Mouse (Mus musculus) G1E (cell line): ENCODE data around the gene Dbh. TPM values are rescaled to one million over a fixed set of nuclear protein-coding genes. Genes with fewer than 3 reads are reported as not detected.

Source experiments
- ATAC-seq: 2 replicates; pipeline ENCODE4 v1.8.0; 2016; ENCODE audit warnings: mild to moderate bottlenecking; ENCODE audit not compliant: insufficient number of reproducible peaks, poor library complexity, low FRiP score, severe bottlenecking; ENCODE audit errors: extremely low read depth
- DNase-seq: peaks from one replicate; pipeline ENCODE4 v3.0.0; 2012; ENCODE audit warnings: low spot score
- H3K27me3 ChIP-seq: 2 replicates; pipeline ENCODE4 v1.6.1; 2012; ENCODE audit warnings: mild to moderate bottlenecking, low read length, inconsistent platforms; ENCODE audit not compliant: insufficient read depth
- H3K36me3 ChIP-seq: replicated peaks from 2 replicates; pipeline ENCODE3; 2012; ENCODE audit warnings: mild to moderate bottlenecking, inconsistent platforms
- H3K4me1 ChIP-seq: 2 replicates; pipeline ENCODE4 v1.6.1; 2012; ENCODE audit warnings: low read depth, low read length, inconsistent platforms, mixed read lengths; ENCODE audit not compliant: insufficient read depth
- H3K4me3 ChIP-seq: 2 replicates; pipeline ENCODE4 v1.5.1; 2012; ENCODE audit warnings: low read depth, mild to moderate bottlenecking, inconsistent platforms, low read length, moderate library complexity, mixed read lengths
- H3K9me3 ChIP-seq: replicated peaks from 2 replicates; pipeline ENCODE4 v1.6.1; 2012; ENCODE audit warnings: inconsistent platforms
- CTCF ChIP-seq: IDR thresholded peaks from 2 replicates; pipeline ENCODE4 v1.5.1; 2012; ENCODE audit warnings: low read depth, low read length, inconsistent platforms, mixed read lengths
- GATA1 ChIP-seq: IDR thresholded peaks from 2 replicates; pipeline ENCODE4 v1.6.1; 2012; ENCODE audit warnings: borderline replicate concordance, low read length, inconsistent platforms, mixed read lengths
- GATA2 ChIP-seq: IDR thresholded peaks from 2 replicates; pipeline ENCODE4 v1.6.1; 2012; ENCODE audit warnings: low read depth, low read length, inconsistent platforms, borderline replicate concordance
- POLR2AphosphoS5 ChIP-seq: IDR thresholded peaks from 2 replicates; pipeline ENCODE4 v1.6.1; 2012; ENCODE audit warnings: low read depth, low read length, inconsistent platforms; ENCODE audit not compliant: insufficient replicate concordance
- TAL1 ChIP-seq: conservative IDR thresholded peaks from 2 replicates; pipeline ENCODE4 v1.6.1; 2012; ENCODE audit warnings: low read depth, low read length, inconsistent platforms, mixed read lengths
- polyA plus RNA-seq: library from polyadenylated mRNA; stranded (reverse); fragments of >175 nt; gene quantifications from 2 replicates; pipeline ENCODE4 v1.2.3, GENCODE M21; 2012
- total RNA-seq, 2 experiments: library from RNA; stranded (forward) in 1 of 2; stranded (reverse) in 1 of 2; fragments of 200-1000 nt in 1 of 2; fragments of >200 nt in 1 of 2; fragmentation: Nextera tagmentation in 1 of 2; gene quantifications; 2 replicates each; pipeline ENCODE4 v1.2.3; 2014 to 2017

Gene Dbh
- total RNA-seq (2014; fragmentation: Nextera tagmentation), result not detected in 2 replicates
- total RNA-seq (2017), result 0.05 TPM in 1 of 2 replicates, not detected in the other
- polyA plus RNA-seq, result not detected in 2 replicates

GRCm38 (mm10) chr2:27164796-27165590, at the start of gene Dbh:
Gene Dbh, plus strand, starts transcription at chr2:27165233.
- Histone ChIP-seq H3K27me3 (peaks cover 8% of the 10 kb centered on the region), H3K4me3 (no peak within 1 kb of the TSS), H3K4me1 (no peaks in the 10 kb centered on the region), H3K9me3 (no peaks in the 10 kb centered on the region), H3K36me3 (no peaks in the 10 kb centered on the region)
- no peak for TF ChIP-seq TAL1
- TF ChIP-seq POLR2AphosphoS5, result no peak
- TF ChIP-seq GATA2, result no peak
- TF ChIP-seq GATA1, result no peak
- TF ChIP-seq CTCF, result no peak
- ATAC-seq (no peak), DNase-seq (no peak)

- H3K4me3 ChIP-seq, result no peak overlapping the region
- no peaks in the 10 kb centered on the region; the same call in 1 of the 2 replicates for H3K27me3 ChIP-seq
- H3K4me1 ChIP-seq, result no peaks in the 10 kb centered on the region
- TF ChIP-seq TAL1, result no peak
- no peak for TF ChIP-seq GATA2
- no peaks in the 10 kb centered on the region for H3K9me3 ChIP-seq
- ATAC-seq (no peak), DNase-seq (no peak)
- no peaks in the 10 kb centered on the region for H3K36me3 ChIP-seq
Measured at GRCm38 (mm10) chr2:27118452-27118851, 46.6 kb upstream of the Dbh start.

DNA sequence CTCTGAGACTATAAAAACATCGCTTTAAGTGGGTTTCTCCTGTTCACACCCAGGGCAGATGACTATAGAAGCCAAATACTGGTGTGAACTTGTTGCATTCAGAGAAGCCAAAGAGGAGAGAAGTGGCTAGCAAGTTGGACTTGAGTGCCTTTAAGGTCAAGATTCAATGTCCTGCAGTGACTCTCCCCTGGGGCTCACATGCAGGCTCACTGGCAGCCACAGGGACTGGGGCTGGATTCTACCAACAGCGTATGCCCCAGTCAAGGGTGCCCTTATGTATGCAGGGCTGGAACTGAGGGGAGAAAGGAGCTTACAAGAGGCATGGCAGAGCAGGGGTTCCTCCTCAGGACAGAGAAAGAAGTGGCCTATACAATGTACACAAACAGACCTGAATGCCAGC, 45.3 kb upstream of the Dbh start:
- Histone ChIP-seq H3K36me3 (no peaks in the 10 kb centered on the region), H3K4me1 (no peaks in the 10 kb centered on the region), H3K4me3 (no peak overlapping the region), H3K9me3 (no peaks in the 10 kb centered on the region), H3K27me3 (no peaks in the 10 kb centered on the region; the same call in 1 of the 2 replicates)
- TF ChIP-seq CTCF (no peak), GATA2 (no peak), POLR2AphosphoS5 (no peak), TAL1 (no peak), GATA1 (no peak)
- ATAC-seq, result no peak
- DNase-seq, result no peak

DNA sequence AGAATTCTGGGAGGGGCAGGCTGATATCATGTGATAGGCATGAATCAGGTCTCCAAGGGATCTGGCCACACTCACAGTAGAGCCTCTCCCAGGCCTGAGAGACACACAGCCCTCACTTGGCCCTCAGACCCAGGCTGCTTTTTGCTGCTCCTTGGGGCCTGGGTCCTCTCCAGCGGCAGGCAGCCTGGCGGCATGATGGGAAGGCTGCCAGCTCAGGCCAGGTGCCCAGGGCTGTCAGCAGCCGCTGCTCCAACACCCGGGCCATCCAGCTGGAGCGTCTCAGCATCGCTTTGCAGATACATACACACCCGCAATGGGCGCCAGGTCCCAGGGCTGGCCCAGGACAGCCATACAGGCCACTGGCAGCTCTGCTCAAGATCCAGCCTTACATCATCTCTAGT, 44.8 kb upstream of the Dbh start:
- no peak for TF ChIP-seq GATA1
- no peak for TF ChIP-seq TAL1
- no peak for TF ChIP-seq CTCF
- no peak for TF ChIP-seq POLR2AphosphoS5
- no peak for TF ChIP-seq GATA2
- no peak for DNase-seq
- no peaks in the 10 kb centered on the region for H3K4me1 ChIP-seq
- ATAC-seq, result no peak
- H3K36me3 ChIP-seq, result no peaks in the 10 kb centered on the region
- no peak overlapping the region for H3K4me3 ChIP-seq
- H3K27me3 ChIP-seq, result no peaks in the 10 kb centered on the region; the same call in 1 of the 2 replicates
- no peaks in the 10 kb centered on the region for H3K9me3 ChIP-seq

DNA sequence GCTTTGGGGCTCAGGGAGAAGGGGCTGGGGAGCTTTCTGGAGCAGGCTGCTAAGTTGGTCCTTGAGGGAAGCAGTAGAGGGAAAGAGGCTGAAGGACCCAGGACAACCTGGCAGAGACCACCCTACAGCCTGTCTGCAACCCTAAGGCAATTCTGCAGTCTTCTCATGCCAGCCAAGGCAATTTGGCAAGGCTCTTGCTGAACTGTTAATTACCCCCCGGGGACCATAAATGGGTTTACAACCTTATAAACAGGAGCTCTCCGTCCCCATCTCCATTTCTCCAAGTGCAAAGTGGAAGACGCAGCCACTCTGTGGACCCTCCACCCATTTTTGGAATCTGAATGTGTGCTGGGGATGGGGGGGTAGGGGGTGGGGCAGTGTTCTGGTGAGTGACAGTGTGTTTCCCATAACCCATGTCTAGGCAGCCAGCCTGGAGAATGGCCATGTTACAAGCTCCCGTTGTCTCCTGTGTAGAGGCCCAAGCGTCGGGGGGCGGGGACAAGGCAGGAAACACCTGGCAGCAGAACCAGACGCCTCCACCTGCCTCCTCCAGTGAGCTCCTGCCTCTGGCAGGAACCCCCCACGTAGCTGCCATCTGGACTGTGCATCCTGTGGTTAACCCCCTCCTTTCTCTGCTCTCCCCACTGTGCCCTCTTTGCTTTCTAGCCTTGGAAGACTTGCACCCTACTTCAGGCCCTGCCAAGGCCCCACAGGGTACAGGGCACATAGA, 43.2 kb upstream of the Dbh start:
- Histone ChIP-seq H3K9me3 (no peaks in the 10 kb centered on the region), H3K4me1 (0 out of 2 replicates have a peak, but pooled peaks cover 2% of the 10 kb centered on the region), H3K4me3 (no peak overlapping the region), H3K27me3 (no peaks in the 10 kb centered on the region; the same call in 1 of the 2 replicates), H3K36me3 (no peaks in the 10 kb centered on the region)
- ATAC-seq (no peak), DNase-seq (no peak)
- TF ChIP-seq GATA1 (no peak), TAL1 (no peak), CTCF (no peak), POLR2AphosphoS5 (no peak), GATA2 (no peak)

GRCm38 (mm10) chr2:27122578-27122977, 42.5 kb upstream of the Dbh start:
- no peaks in the 10 kb centered on the region; the same call in 1 of the 2 replicates for H3K27me3 ChIP-seq
- H3K9me3 ChIP-seq, result no peaks in the 10 kb centered on the region
- TF ChIP-seq GATA1 (no peak), TAL1 (no peak), POLR2AphosphoS5 (no peak), GATA2 (no peak), CTCF (no peak)

GRCm38 (mm10) chr2:27123121-27123520, 41.9 kb upstream of the Dbh start:
- no peak for DNase-seq
- Histone ChIP-seq H3K4me3 (no peak overlapping the region), H3K36me3 (no peaks in the 10 kb centered on the region), H3K9me3 (no peaks in the 10 kb centered on the region), H3K4me1 (0 out of 2 replicates have a peak, but pooled peaks cover 2% of the 10 kb centered on the region), H3K27me3 (no peaks in the 10 kb centered on the region; the same call in 1 of the 2 replicates)
- no peak for ATAC-seq
- TF ChIP-seq POLR2AphosphoS5 (no peak), TAL1 (no peak)

More at GRCm38 (mm10) chr2:27122578-27122977, 42.5 kb upstream of the Dbh start:
- no peak for DNase-seq
- no peak for ATAC-seq
- 0 out of 2 replicates have a peak, but pooled peaks cover 2% of the 10 kb centered on the region for H3K4me1 ChIP-seq
- H3K36me3 ChIP-seq, result no peaks in the 10 kb centered on the region
- no peak overlapping the region for H3K4me3 ChIP-seq
